Mouse (Mus musculus): ENCODE results near the gene Mnat1.

GRCm38 (mm10) chr12:73260339-73260738, 136.8 kb downstream of the Mnat1 start:
- TF ChIP-seq USF1 (IDR thresholded peaks at IDR 0.05; ENCODE audit: low read depth, low read length) (no peak), MAFK (IDR thresholded peaks at IDR 0.05; ENCODE audit: insufficient replicate concordance, low read length) (no peak), EP300 (IDR thresholded peaks at IDR 0.05; ENCODE audit: low read length) (no peak), ZNF384 (IDR thresholded peaks at IDR 0.05; ENCODE audit: low read depth, low read length) (no peak), CTCF (conservative IDR thresholded peaks at IDR 0.05 in 1 of 2, IDR thresholded peaks at IDR 0.05 in 1 of 2; ENCODE audit: low read depth in 2 of 2, low read length in 2 of 2) (no peak), ZKSCAN1 (IDR thresholded peaks at IDR 0.05; ENCODE audit: borderline replicate concordance, low read depth, low read length) (no peak), JUND (conservative IDR thresholded peaks at IDR 0.05; ENCODE audit: low read depth, low read length) (no peak), POLR2A (IDR thresholded peaks at IDR 0.05; ENCODE audit: low read depth, low read length) (no peak), TBP (conservative IDR thresholded peaks at IDR 0.05; ENCODE audit: low read depth, low read length) (no peak), GABPA (IDR thresholded peaks at IDR 0.05; ENCODE audit: insufficient replicate concordance, low read depth, low read length) (no peak), MAX (IDR thresholded peaks at IDR 0.05; ENCODE audit: low read length) (no peak), CHD2 (IDR thresholded peaks at IDR 0.05; ENCODE audit: low read length) (no peak)
